Mouse (Mus musculus) MEL (cell line): ENCODE data around the gene Boc. TPM values are rescaled to one million over a fixed set of nuclear protein-coding genes. Genes with fewer than 3 reads are reported as not detected.

ENCODE experiments used
- DNase-seq: peaks from one replicate; pipeline ENCODE4 v3.0.0; 2011; ENCODE audit warnings: low read depth, low spot score
- H3K27ac ChIP-seq: 2 replicates; pipeline ENCODE4 v1.5.1; 2012; ENCODE audit warnings: low read depth, mild to moderate bottlenecking, control low read depth, low read length, moderate library complexity; ENCODE audit not compliant: control insufficient read depth
- H3K27me3 ChIP-seq, 2 experiments: fragments of 150-350 bp in 1 of 2; sonication (generic) in 1 of 2; 2 replicates each; pipeline ENCODE4 v1.6.1; 2012; ENCODE audit warnings: low read length in 2 of 2, mild to moderate bottlenecking in 2 of 2, improper control_type of control experiment in 1 of 2, moderate library complexity in 1 of 2; ENCODE audit not compliant: insufficient read depth in 2 of 2, control insufficient read depth in 1 of 2
- H3K36me3 ChIP-seq, 2 experiments: 2 replicates each; pipeline ENCODE4 v1.6.1; 2012 to 2014; ENCODE audit warnings: low read length in 2 of 2, improper control_type of control experiment in 1 of 2, inconsistent platforms in 1 of 2, mild to moderate bottlenecking in 1 of 2; ENCODE audit not compliant: insufficient read depth in 2 of 2, control insufficient read depth in 1 of 2
- H3K4me1 ChIP-seq, 2 experiments: fragments of 150-350 bp in 1 of 2; sonication (generic) in 1 of 2; 2 replicates each; pipeline ENCODE4 v1.6.1; 2012; ENCODE audit warnings: low read length in 2 of 2, improper control_type of control experiment in 1 of 2, mild to moderate bottlenecking in 1 of 2; ENCODE audit not compliant: insufficient read depth in 2 of 2, control insufficient read depth in 1 of 2
- H3K4me3 ChIP-seq, 2 experiments: fragments of 150-350 bp in 1 of 2; sonication (generic) in 1 of 2; 2 replicates each; pipeline ENCODE4 v1.5.1; 2012; ENCODE audit warnings: low read depth in 2 of 2, low read length in 2 of 2, mild to moderate bottlenecking in 2 of 2, moderate library complexity in 2 of 2, control low read depth in 1 of 2, improper control_type of control experiment in 1 of 2; ENCODE audit not compliant: control insufficient read depth in 1 of 2, insufficient read depth in 1 of 2
- H3K79me2 ChIP-seq: 2 replicates; pipeline ENCODE4 v1.6.1; 2012; ENCODE audit warnings: mild to moderate bottlenecking, low read length, moderate library complexity; ENCODE audit not compliant: control insufficient read depth, poor library complexity, insufficient read depth
- H3K9ac ChIP-seq: 2 replicates; pipeline ENCODE4 v1.6.1; 2012; ENCODE audit warnings: low read depth, mild to moderate bottlenecking, control low read depth, low read length, moderate library complexity; ENCODE audit not compliant: control insufficient read depth, poor library complexity, severe bottlenecking
- H3K9me3 ChIP-seq: fragments of 150-350 bp; sonication (generic); replicated peaks from 2 replicates; pipeline ENCODE4 v1.6.1; 2012; ENCODE audit warnings: mild to moderate bottlenecking, low read length, improper control_type of control experiment, moderate library complexity; ENCODE audit not compliant: insufficient read depth
- BHLHE40 ChIP-seq: IDR thresholded peaks from 2 replicates; pipeline ENCODE4 v1.6.1; 2012; ENCODE audit warnings: low read depth, mild to moderate bottlenecking, inconsistent platforms, low read length, improper control_type of control experiment, borderline replicate concordance
- CHD1 ChIP-seq: IDR thresholded peaks from 2 replicates; pipeline ENCODE4 v1.6.1; 2012; ENCODE audit warnings: low read depth, mild to moderate bottlenecking, inconsistent platforms, low read length, improper control_type of control experiment
- CTCF ChIP-seq, 3 experiments: IDR thresholded peaks in 2 of 3; conservative IDR thresholded peaks in 1 of 3; 2 replicates each; pipeline ENCODE4 v1.5.1; 2011 to 2012; ENCODE audit warnings: low read length in 3 of 3, low read depth in 2 of 3, mild to moderate bottlenecking in 2 of 3, improper control_type of control experiment in 1 of 3, inconsistent platforms in 1 of 3, mixed read lengths in 1 of 3, moderate library complexity in 1 of 3; ENCODE audit not compliant: control insufficient read depth in 1 of 3, insufficient read depth in 1 of 3, poor library complexity in 1 of 3, severe bottlenecking in 1 of 3
- ELF1 ChIP-seq: IDR thresholded peaks from 2 replicates; pipeline ENCODE4 v1.6.1; 2014; ENCODE audit warnings: low read depth, mild to moderate bottlenecking, inconsistent platforms, low read length, improper control_type of control experiment, moderate library complexity
- HCFC1 ChIP-seq: IDR thresholded peaks from 2 replicates; pipeline ENCODE4 v1.6.1; 2012; ENCODE audit warnings: low read depth, mild to moderate bottlenecking, inconsistent platforms, low read length, improper control_type of control experiment, moderate library complexity
- JUND ChIP-seq: IDR thresholded peaks from 2 replicates; pipeline ENCODE4 v1.6.1; 2011; ENCODE audit warnings: low read depth, mild to moderate bottlenecking, improper control_type of control experiment, low read length
- KAT2A ChIP-seq: conservative IDR thresholded peaks from 2 replicates; pipeline ENCODE4 v1.6.1; 2012; ENCODE audit warnings: low read depth, low read length, improper control_type of control experiment, inconsistent platforms
- MAFK ChIP-seq: IDR thresholded peaks from 2 replicates; pipeline ENCODE4 v1.6.1; 2011; ENCODE audit warnings: low read depth, mild to moderate bottlenecking, low read length, improper control_type of control experiment, borderline replicate concordance
- MAX ChIP-seq: IDR thresholded peaks from 2 replicates; pipeline ENCODE4 v1.6.1; 2011; ENCODE audit warnings: low read length, improper control_type of control experiment
- MAZ ChIP-seq: IDR thresholded peaks from 2 replicates; pipeline ENCODE4 v1.6.1; 2012; ENCODE audit warnings: low read depth, mild to moderate bottlenecking, inconsistent platforms, low read length, improper control_type of control experiment
- MXI1 ChIP-seq: IDR thresholded peaks from 2 replicates; pipeline ENCODE4 v1.6.1; 2011; ENCODE audit warnings: mild to moderate bottlenecking, low read depth, low read length, improper control_type of control experiment
- MYC ChIP-seq: IDR thresholded peaks from 2 replicates; pipeline ENCODE4 v1.6.1; 2011; ENCODE audit warnings: low read depth, mild to moderate bottlenecking, low read length, improper control_type of control experiment, moderate library complexity
- NELFE ChIP-seq: IDR thresholded peaks from 2 replicates; pipeline ENCODE4 v1.6.1; 2011; ENCODE audit warnings: low read depth, low read length, improper control_type of control experiment
- POLR2A ChIP-seq, 2 experiments: IDR thresholded peaks; 2 replicates each; pipeline ENCODE4 v1.6.1; 2011 to 2012; ENCODE audit warnings: low read length in 2 of 2, mild to moderate bottlenecking in 2 of 2, control low read depth in 1 of 2, improper control_type of control experiment in 1 of 2, low read depth in 1 of 2, moderate library complexity in 1 of 2; ENCODE audit not compliant: control insufficient read depth in 1 of 2, insufficient read depth in 1 of 2, poor library complexity in 1 of 2
- RAD21 ChIP-seq: IDR thresholded peaks from 2 replicates; pipeline ENCODE4 v1.6.1; 2011; ENCODE audit warnings: mild to moderate bottlenecking, low read depth, low read length, improper control_type of control experiment
- SIN3A ChIP-seq: IDR thresholded peaks from 2 replicates; pipeline ENCODE4 v1.6.1; 2012; ENCODE audit warnings: low read length, improper control_type of control experiment, inconsistent platforms
- TAL1 ChIP-seq: IDR thresholded peaks from 2 replicates; pipeline ENCODE4 v1.6.1; 2012; ENCODE audit warnings: mild to moderate bottlenecking, inconsistent platforms, low read length, moderate library complexity, mixed read lengths
- USF1 ChIP-seq: IDR thresholded peaks from 2 replicates; pipeline ENCODE4 v1.6.1; 2014; ENCODE audit warnings: low read depth, mild to moderate bottlenecking, inconsistent platforms, low read length, improper control_type of control experiment, moderate library complexity
- USF2 ChIP-seq, 2 experiments: IDR thresholded peaks; 2 replicates each; pipeline ENCODE4 v1.6.1; 2011 to 2012; ENCODE audit warnings: improper control_type of control experiment in 2 of 2, low read length in 2 of 2, borderline replicate concordance in 1 of 2, inconsistent platforms in 1 of 2, low read depth in 1 of 2, mild to moderate bottlenecking in 1 of 2; ENCODE audit not compliant: insufficient read depth in 1 of 2
- ZKSCAN1 ChIP-seq: IDR thresholded peaks from 2 replicates; pipeline ENCODE4 v1.6.1; 2012; ENCODE audit warnings: low read depth, mild to moderate bottlenecking, inconsistent platforms, low read length, improper control_type of control experiment, moderate library complexity
- ZMIZ1 ChIP-seq: IDR thresholded peaks from 2 replicates; pipeline ENCODE4 v1.6.1; 2012; ENCODE audit warnings: low read depth, mild to moderate bottlenecking, inconsistent platforms, low read length, improper control_type of control experiment, moderate library complexity
- polyA plus RNA-seq, 2 experiments: library from polyadenylated mRNA; stranded (reverse) in 1 of 2; unstranded in 1 of 2; fragments of >175 nt in 1 of 2; fragments of >200 nt in 1 of 2; gene quantifications; 2 replicates each; pipeline versions ENCODE4 v1.2.1 to v1.2.4; 2012; ENCODE audit warnings: low replicate concordance in 2 of 2, low read depth in 1 of 2; ENCODE audit not compliant: insufficient read length in 2 of 2, insufficient read depth in 1 of 2, missing spikeins in 1 of 2
- total RNA-seq: library from RNA; depleted of rRNA; stranded (reverse); fragments of 300-350 nt; gene quantifications from 2 replicates; pipeline ENCODE4 v1.2.3, GENCODE M21; 2012

Gene Boc
- total and polyA plus RNA-seq, 3 experiments = not detected

DNA sequence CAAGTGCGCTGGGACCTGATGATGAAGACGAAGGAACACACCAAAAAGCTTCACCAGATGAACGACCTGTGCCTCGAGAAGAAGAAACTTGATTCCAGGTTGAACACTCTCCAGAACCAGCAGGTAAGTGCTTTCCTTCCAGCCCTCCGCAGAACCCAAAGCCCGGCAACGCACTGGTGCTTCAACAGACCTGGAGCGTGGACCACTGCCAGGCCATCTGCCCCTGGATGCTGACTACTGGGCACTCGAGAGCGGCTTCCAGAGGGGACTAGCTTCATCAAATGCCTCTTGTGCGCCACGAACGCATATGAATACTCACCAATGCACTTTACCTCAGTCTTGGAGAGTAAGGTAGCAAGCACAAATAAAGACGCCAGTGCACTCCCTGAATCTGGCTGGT, 78.8 kb downstream of the Boc start:
- H3K79me2 ChIP-seq = no peaks in the 10 kb centered on the region
- H3K4me1 ChIP-seq = no peaks in the 10 kb centered on the region
- H3K36me3 ChIP-seq = no peaks in the 10 kb centered on the region
- H3K27me3 ChIP-seq = 0 out of 4 replicates have a peak, but pooled peaks cover 0 to 2% of the 10 kb centered on the region in 2 experiments
- TF ChIP-seq ZMIZ1 (no peak), TAL1 (no peak), MYC (no peak), MAX (no peak), ZKSCAN1 (no peak), SIN3A (no peak), CHD1 (no peak), USF2 (IDR thresholded peaks at IDR 0.05; ENCODE audit: borderline replicate concordance in 1 of 2, insufficient read depth in 1 of 2, low read depth in 1 of 2, low read length in 2 of 2) (no peak), BHLHE40 (no peak), ELF1 (no peak)
- no peak overlapping the region for H3K9ac ChIP-seq
- no peaks in the 10 kb centered on the region for H3K9me3 ChIP-seq
- no peak overlapping the region for H3K4me3 ChIP-seq
- no peak for DNase-seq
- no peak overlapping the region for H3K27ac ChIP-seq

DNA sequence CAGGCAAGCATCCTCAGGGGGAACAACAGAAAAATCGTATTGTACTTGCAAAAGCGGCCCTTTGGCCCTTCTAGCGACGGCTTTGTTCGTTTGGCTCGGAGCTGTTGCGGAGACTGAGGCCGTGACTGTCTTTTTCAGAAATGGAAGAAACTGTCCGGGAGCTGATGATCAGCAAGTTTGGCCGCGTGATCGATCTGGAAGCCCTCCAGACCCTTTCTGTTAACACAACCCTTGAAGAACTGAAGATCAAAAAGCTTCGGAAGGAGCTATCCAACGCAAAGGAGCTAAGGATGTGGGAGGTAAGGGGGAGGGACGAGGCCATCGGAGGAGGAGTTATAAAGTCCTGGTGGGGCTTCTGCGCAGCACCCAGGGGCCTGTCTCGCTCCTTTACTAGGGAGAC, 79.9 kb downstream of the Boc start:
- TF ChIP-seq KAT2A (no peak), TAL1 (no peak), MXI1 (no peak), MAFK (no peak), NELFE (no peak), HCFC1 (no peak), JUND (no peak), CTCF (IDR thresholded peaks at IDR 0.05 in 2 of 3, conservative IDR thresholded peaks at IDR 0.05 in 1 of 3; ENCODE audit: control insufficient read depth in 1 of 3, insufficient read depth in 1 of 3, low read depth in 2 of 3, low read length in 3 of 3, poor library complexity in 1 of 3, severe bottlenecking in 1 of 3) (no peak), MAZ (no peak), MAX (no peak), POLR2A (IDR thresholded peaks at IDR 0.05; ENCODE audit: control insufficient read depth in 1 of 2, insufficient read depth in 1 of 2, low read depth in 1 of 2, low read length in 2 of 2, poor library complexity in 1 of 2) (no peak), ZMIZ1 (no peak), USF1 (no peak), RAD21 (no peak)
- H3K27ac ChIP-seq = no peak overlapping the region
- H3K36me3 ChIP-seq = no peaks in the 10 kb centered on the region
- no peaks in the 10 kb centered on the region for H3K4me1 ChIP-seq
- H3K4me3 ChIP-seq = no peak overlapping the region
- H3K9ac ChIP-seq = no peak overlapping the region
- DNase-seq = no peak
- no peaks in the 10 kb centered on the region for H3K79me2 ChIP-seq
- H3K27me3 ChIP-seq = 0 out of 4 replicates have a peak, but pooled peaks cover 0 to 2% of the 10 kb centered on the region in 2 experiments
- no peaks in the 10 kb centered on the region for H3K9me3 ChIP-seq
